Mouse (Mus musculus) kidney, adult 2 months (tissue): ENCODE results near the gene Lrig3. TPM values are rescaled to one million over a fixed set of nuclear protein-coding genes. Genes with fewer than 3 reads are reported as not detected.

Source experiments
- DNase-seq: peaks from one replicate; pipeline ENCODE4 v3.0.0; 2021
- H3K27ac ChIP-seq: fragments of 200-500 bp; 2 replicates; pipeline ENCODE4 v1.5.1; 2012; ENCODE audit warnings: low read depth, low read length, control low read depth, inconsistent platforms; ENCODE audit not compliant: insufficient read depth
- H3K27me3 ChIP-seq: fragments of 200-500 bp; replicated peaks from 2 replicates; pipeline ENCODE4 v1.6.1; 2012; ENCODE audit warnings: mild to moderate bottlenecking, moderate library complexity, low read length, inconsistent platforms; ENCODE audit not compliant: control insufficient read depth, insufficient read depth
- H3K36me3 ChIP-seq: fragments of 200-500 bp; 2 replicates; pipeline ENCODE4 v1.6.1; 2012; ENCODE audit warnings: mild to moderate bottlenecking, moderate library complexity, low read length, inconsistent platforms; ENCODE audit not compliant: control insufficient read depth, insufficient read depth
- H3K4me1 ChIP-seq: fragments of 200-500 bp; 2 replicates; pipeline ENCODE4 v1.6.1; 2011; ENCODE audit warnings: low read length; ENCODE audit not compliant: control insufficient read depth, insufficient read depth
- H3K4me3 ChIP-seq: fragments of 200-500 bp; 2 replicates; pipeline ENCODE4 v1.5.1; 2011; ENCODE audit warnings: mild to moderate bottlenecking, low read depth, low read length, control low read depth; ENCODE audit not compliant: insufficient read depth
- CTCF ChIP-seq: fragments of 200-500 bp; conservative IDR thresholded peaks from 2 replicates; pipeline ENCODE4 v1.5.1; 2011; ENCODE audit warnings: low read depth, mild to moderate bottlenecking, control low read depth, low read length, moderate library complexity, mixed read lengths; ENCODE audit not compliant: insufficient read depth, insufficient read length
- POLR2A ChIP-seq: fragments of 200-500 bp; IDR thresholded peaks from one replicate; pipeline ENCODE4 v1.6.1; 2011; ENCODE audit warnings: low read depth, low read length, control low read depth
- WGBS: fragments of 180-500 bp; shearing (Covaris S2); methylation state at CpG from one replicate; pipeline ENCODE4 v1.1.7; 2018; 5-methylcytosine and 5-hydroxymethylcytosine counted together
- polyA plus RNA-seq: library from polyadenylated mRNA; depleted of rRNA; stranded (reverse); fragments of >200 nt; gene quantifications from 2 replicates; pipeline ENCODE4 v1.2.3, GENCODE M21; 2012

Gene Lrig3
- polyA plus RNA-seq, 1 experiment: 7.1 TPM

DNA sequence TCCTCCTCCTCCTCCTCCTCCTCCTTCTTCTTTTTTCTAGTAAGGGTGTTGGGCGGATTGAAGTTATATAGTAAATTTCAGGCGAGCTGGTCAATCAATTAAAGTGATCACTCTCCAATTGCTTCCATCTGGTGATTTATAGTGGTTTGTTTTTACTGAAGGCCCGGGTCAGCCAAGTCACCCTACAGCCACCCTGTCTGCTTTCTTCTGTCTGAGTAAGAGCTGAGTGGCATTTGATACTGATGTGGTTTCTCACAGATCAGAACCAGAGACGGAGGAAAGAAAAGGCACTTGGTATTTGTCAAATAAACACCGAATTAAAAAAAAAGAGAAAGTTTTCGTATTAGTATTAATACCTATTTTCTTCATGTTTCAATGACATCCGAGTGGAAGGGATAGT lies 7.8 kb downstream of the Lrig3 start:
- H3K4me3 ChIP-seq: no peak overlapping the region
- no peak for DNase-seq
- 74% methylated on average over 7 of the region's 7 CpGs for WGBS
- H3K4me1 ChIP-seq: peaks cover 11% of the 10 kb centered on the region
- TF ChIP-seq POLR2A (no peak), CTCF (no peak)
- H3K36me3 ChIP-seq: no peaks in the 10 kb centered on the region; the same call in 1 of the 2 replicates
- no peaks in the 10 kb centered on the region for H3K27me3 ChIP-seq
- H3K27ac ChIP-seq: no peak overlapping the region

DNA sequence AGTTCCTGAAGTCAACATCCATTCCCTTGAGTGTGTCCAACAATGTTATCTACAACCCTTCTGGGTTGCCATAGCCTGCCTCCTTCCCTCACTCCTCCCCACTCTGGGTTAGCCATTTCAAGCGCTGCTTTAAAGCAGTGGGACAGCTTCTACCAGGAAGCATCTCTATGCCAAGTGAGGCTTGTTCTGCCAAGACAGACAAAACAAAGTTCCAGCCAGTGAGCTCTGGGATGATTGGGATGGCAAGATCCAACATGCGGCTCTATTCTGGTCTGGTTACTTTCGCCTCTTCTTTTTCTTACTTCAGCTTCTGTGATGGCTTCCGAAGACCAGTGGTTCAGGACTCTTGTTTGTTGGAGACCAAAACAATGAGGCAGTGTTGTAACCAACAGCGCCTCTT lies 16.0 kb downstream of the Lrig3 start:
- Histone ChIP-seq H3K4me1 (peaks cover 8% of the 10 kb centered on the region; the same call in 1 of the 2 replicates), H3K36me3 (no peaks in the 10 kb centered on the region), H3K4me3 (no peak overlapping the region), H3K27ac (no peak overlapping the region), H3K27me3 (no peaks in the 10 kb centered on the region)
- TF ChIP-seq POLR2A: no peak
- WGBS: 80% methylated on average over 5 of the region's 5 CpGs
- no peak for DNase-seq

DNA sequence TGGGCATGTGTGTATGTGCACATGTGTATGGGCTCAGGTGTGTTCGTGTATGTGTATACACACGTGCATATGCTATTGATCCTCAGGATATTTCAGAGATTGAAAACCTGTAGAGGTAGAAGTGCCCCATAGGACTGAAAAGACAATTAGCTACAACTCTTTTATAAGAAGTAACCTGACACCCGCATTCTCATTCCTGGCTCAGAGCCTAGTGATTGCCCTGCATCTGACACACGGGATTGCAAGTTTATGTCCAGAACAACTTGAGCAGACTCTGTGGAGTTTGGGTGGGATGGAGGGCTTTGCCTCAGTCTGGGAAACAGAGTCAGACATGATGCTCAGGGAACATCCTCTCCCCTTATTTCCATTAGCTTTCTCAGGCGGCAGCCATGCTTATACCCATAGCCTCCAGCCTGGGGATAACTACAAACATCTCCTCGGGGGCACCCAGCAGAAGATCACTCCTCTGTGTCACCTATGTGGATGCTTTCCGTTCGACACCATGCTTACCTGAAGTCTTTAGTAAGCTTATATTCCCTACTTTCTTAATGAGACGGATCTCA lies 18.6 kb downstream of the Lrig3 start:
- DNase-seq: no peak
- Histone ChIP-seq H3K27me3 (no peaks in the 10 kb centered on the region), H3K36me3 (no peaks in the 10 kb centered on the region), H3K4me1 (peaks cover 7% of the 10 kb centered on the region; the same call in 1 of the 2 replicates), H3K27ac (no peak overlapping the region), H3K4me3 (no peak overlapping the region)
- 73% methylated on average over 9 of the region's 9 CpGs for WGBS
- no peak for TF ChIP-seq CTCF
- no peak for TF ChIP-seq POLR2A

DNA sequence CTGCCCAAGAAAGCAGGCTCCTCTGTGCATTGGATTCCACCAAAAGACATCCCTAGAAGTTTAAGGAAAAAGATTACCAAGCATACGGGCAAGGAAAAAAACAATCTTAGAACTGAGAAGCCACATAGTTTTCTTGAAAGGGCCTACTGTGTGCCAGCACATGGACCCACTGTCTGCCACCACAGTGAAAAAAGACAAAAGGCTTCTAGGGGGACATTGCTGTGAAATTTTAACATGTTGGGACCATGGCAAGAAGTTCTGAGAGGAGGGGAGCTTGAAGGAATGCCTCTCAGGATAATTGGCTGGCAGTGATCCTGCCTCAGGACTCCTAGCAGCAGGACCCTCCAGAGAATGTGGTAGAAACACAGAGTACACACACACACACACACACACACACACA lies 19.8 kb downstream of the Lrig3 start:
- no peak for DNase-seq
- no peak overlapping the region for H3K27ac ChIP-seq
- no peaks in the 10 kb centered on the region for H3K36me3 ChIP-seq
- 98% methylated on average over 1 of the region's 1 CpGs for WGBS
- no peaks in the 10 kb centered on the region for H3K27me3 ChIP-seq
- H3K4me3 ChIP-seq: no peak overlapping the region
- TF ChIP-seq CTCF (no peak), POLR2A (no peak)
- peaks cover 10% of the 10 kb centered on the region; the same call in 1 of the 2 replicates for H3K4me1 ChIP-seq

GRCm38 (mm10) chr10:125986443-125986842 lies 20.5 kb downstream of the Lrig3 start:
- peak; percentile 70 for DNase-seq
- Histone ChIP-seq H3K27me3 (no peaks in the 10 kb centered on the region), H3K36me3 (no peaks in the 10 kb centered on the region), H3K4me3 (no peak overlapping the region), H3K4me1 (peaks cover 12% of the 10 kb centered on the region; the same call in 1 of the 2 replicates), H3K27ac (peak overlapping the region; percentile 33; the same call in 1 of the 2 replicates)
- 53% methylated on average over 9 of the region's 9 CpGs for WGBS
- TF ChIP-seq POLR2A (no peak), CTCF (no peak)

GRCm38 (mm10) chr10:125987307-125987706 lies 21.3 kb downstream of the Lrig3 start:
- H3K36me3 ChIP-seq: no peaks in the 10 kb centered on the region
- WGBS: 76% methylated on average over 6 of the region's 6 CpGs
- H3K4me3 ChIP-seq: no peak overlapping the region
- no peak for DNase-seq
- H3K27me3 ChIP-seq: no peaks in the 10 kb centered on the region
- no peak overlapping the region for H3K27ac ChIP-seq
- peaks cover 12% of the 10 kb centered on the region; the same call in 1 of the 2 replicates for H3K4me1 ChIP-seq
- TF ChIP-seq POLR2A (no peak), CTCF (no peak)

GRCm38 (mm10) chr10:125988037-125988436 lies 22.1 kb downstream of the Lrig3 start:
- H3K36me3 ChIP-seq: no peaks in the 10 kb centered on the region
- H3K27me3 ChIP-seq: no peaks in the 10 kb centered on the region
- H3K27ac ChIP-seq: no peak overlapping the region
- H3K4me1 ChIP-seq: peaks cover 12% of the 10 kb centered on the region; the same call in 1 of the 2 replicates
- DNase-seq: no peak
- 92% methylated on average over 11 of the region's 11 CpGs for WGBS
- H3K4me3 ChIP-seq: no peak overlapping the region
- TF ChIP-seq CTCF (no peak), POLR2A (no peak)

DNA sequence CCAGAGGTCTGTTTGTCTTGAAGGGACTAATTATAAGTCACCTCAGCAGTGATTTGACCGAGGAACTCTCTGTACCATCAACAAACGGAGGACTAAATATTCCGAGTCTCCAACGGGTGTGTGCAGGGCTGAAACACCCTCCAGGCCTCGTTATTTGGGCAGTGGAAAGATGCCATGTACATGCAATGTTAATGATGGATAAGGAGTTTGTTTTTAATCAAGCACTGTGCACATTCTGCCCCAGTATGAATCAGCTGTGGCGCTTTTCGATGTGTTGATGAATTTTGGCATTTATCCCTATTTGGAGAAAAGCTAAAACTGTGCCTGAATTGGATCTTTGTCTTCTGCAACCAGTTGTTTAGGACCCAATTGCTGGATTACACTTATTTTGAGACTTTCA lies 23.9 kb downstream of the Lrig3 start:
- no peak overlapping the region for H3K27ac ChIP-seq
- H3K4me3 ChIP-seq: no peak overlapping the region
- peaks cover 12% of the 10 kb centered on the region; the same call in 1 of the 2 replicates for H3K4me1 ChIP-seq
- DNase-seq: no peak
- H3K36me3 ChIP-seq: no peaks in the 10 kb centered on the region
- H3K27me3 ChIP-seq: no peaks in the 10 kb centered on the region
- WGBS: 55% methylated on average over 7 of the region's 7 CpGs
- TF ChIP-seq CTCF: no peak
- TF ChIP-seq POLR2A: no peak
